Mouse (Mus musculus): ENCODE measurements around the gene Gucd1. TPM values are rescaled to one million over a fixed set of nuclear protein-coding genes. Genes with fewer than 3 reads are reported as not detected.
A peak's percentile ranks its signal among the peaks of the same experiment; 100 is the strongest.
"Not testable (repeated sequence)": the region's sequence is repeated elsewhere in the genome, so short reads cannot be mapped to it uniquely, and the experiment has no call there.

Gucd1 gene
- polyA plus RNA-seq, 3 experiments from 2014 or later, result 14.3 to 18.4 (median 17.1) TPM

GRCm38 (mm10) chr10:75430147-75430537 is 87.6 kb downstream of the Gucd1 start:
- ATAC-seq, result no peak

DNA sequence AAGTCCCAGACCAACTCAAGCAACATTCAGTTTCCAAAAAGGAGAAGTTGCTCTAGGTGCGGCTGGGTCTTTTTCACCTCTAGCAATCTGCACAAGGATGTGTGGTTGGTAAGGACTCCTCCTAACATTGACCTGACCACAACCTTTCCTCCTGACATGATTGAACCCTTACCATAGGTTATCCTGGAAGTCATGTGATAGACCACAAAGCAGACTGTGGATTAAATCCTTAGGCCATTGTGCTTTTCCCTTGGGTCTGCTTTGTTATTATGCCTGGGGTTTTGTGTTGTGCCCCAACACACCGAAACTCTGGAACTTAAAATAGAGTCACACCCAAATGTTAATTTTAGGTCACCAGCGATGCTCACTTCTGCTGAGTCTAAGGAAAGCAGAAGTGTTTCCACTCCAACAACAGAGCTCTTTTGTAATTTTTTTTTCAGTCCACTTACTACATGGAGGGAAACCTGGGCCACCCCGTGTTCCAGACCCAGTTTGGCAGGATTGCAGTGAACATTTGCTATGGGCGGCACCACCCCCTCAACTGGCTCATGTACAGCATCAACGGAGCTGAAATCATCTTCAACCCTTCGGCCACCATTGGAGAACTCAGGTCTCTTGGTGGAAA is 88.1 kb downstream of the Gucd1 start:
- no peak for ATAC-seq

- no peak for ATAC-seq
Observed at GRCm38 (mm10) chr10:75429004-75429380, 88.8 kb downstream of the Gucd1 start.

- no peak for ATAC-seq
Observed at GRCm38 (mm10) chr10:75428049-75429003, 89.4 kb downstream of the Gucd1 start.

- peak; percentile 93 for ATAC-seq
Observed at GRCm38 (mm10) chr10:75424498-75424901, 93.3 kb downstream of the Gucd1 start.

DNA sequence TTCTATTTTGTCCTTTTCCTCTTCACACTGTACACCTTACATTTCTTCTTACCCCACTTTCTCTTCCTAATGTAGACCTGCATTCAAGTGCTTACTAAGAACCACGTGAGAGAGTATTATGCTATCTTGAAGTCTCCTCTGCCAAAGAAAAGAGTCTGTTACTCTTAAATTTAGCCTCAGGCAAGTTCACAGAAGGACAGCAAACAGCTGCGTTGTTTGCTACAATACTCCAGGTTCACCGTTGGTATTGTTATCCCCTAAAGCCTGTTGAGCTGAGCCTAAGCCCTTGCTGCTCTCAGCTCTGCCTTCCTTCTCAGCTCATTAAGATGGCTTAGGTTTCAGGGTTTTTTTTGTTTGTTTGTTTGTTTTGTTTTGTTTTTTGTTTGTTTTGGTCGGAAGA is 99.0 kb downstream of the Gucd1 start:
- ATAC-seq, result no peak

DNA sequence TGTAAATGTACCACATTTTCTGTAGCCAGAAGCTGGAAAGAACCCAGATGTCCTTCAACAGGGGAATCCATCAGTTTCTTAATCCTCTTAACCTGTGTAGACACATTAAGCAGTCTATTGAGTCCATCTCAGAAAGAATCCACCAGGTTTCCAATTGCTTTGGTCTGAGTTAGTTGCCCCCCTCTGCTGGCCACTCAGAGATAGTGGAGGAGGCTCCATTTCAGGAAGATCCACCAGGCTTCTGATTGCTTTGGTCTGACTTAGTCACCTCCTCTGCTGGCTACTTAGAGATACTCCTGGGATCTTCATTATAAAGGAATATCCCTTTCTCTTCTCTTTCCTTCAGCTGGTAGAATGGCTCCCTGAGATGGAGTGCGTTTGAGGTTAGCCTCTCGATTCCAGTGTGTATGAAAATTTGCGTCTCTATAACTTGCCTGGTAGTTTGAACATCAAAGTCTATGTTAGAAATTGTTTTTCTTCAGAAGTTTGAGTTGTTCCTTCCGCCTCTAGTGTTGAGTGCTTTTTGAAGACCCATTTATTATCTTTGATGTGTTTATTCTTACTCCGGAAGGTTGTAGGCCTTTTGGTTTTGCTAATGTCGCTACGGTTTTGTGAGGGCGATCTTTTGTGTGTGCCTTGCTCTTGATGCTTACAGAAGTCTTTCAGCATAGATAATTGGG is 100.3 kb downstream of the Gucd1 start:
- ATAC-seq, result peak; percentile 73

DNA sequence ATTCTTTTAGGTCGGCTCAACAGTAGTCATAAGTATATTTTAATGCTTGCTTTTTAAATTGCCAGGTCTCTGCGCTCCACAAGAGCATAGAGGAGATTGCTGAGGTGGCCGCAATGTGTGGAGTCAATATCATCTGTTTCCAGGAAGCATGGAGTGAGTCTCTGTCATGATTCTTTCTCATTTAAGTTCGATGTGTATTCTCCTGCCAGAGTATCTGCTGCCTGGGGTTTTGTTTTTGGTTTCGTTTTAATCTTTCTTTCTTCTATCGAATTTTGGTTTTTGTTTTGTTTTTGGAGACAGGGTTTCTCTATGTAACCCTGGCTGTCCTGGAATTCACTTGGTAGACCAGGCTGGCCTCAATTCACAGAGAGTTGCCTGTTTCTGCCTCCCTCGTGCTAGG is 102.8 kb downstream of the Gucd1 start:
- ATAC-seq, result peak; percentile 79

- no peak for ATAC-seq
Observed at GRCm38 (mm10) chr10:75412114-75413103, 105.4 kb downstream of the Gucd1 start.

DNA sequence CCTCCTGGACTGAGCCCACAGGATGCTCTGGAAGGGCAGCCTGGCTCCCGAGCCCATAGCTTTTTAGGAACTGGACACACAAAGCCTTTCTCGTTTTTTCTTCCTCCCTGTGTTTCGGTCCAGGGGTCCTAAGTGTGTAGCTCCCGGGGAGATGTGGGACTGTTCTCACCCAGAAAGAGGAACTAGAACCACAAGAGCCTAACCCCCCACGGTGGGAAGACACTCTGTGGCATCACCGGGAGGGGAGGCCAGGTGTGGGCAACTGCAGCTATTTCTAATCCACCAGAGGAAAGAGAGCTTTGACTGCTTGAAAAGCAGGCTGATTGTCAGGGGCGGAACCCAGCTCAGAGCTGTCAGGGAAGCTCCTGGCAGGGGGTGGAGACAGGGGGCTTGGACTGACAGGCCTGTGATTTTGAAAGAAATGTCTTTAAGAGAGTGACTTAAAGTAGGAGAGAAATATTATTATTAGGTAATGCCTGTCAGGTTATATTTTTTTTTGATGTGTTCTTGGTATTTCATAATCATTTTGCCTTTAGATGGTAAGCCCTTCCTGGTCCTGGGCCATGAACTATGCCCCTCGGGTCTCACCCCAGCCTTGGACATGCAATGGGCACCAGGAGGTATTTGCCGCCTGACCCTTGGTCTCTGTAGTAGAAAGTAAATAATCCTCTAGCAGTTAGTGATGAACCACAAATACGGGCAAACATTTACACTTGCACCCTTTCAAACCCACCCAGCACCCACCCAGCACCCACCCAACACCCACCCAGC is 106.2 kb downstream of the Gucd1 start:
- ATAC-seq, result not testable (repeated sequence)

DNA sequence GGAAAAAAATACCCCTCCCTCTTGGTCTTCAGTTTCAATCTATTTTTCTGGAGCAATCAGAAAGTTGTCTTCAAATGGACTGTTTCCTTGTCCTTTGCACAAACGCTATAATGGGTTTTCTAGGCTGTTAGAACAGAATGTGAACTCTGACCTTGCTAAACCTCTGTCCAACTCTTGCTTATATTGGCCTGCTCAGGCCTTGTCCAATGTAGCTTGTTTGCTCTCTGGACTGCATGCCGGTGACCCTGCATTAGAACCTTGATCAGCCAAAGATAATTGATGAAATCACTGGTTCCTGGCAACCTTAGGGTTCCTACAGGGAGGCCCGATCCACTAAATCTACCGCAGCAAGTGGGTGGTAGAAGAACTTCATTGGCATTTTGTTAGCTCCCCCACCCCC is 110.0 kb downstream of the Gucd1 start:
- no peak for ATAC-seq

- no peak for ATAC-seq
Observed at GRCm38 (mm10) chr10:75406755-75407154, 111.0 kb downstream of the Gucd1 start.

GRCm38 (mm10) chr10:75405916-75406315 is 111.9 kb downstream of the Gucd1 start:
- peak; percentile 73 for ATAC-seq

- no peak for ATAC-seq
Observed at GRCm38 (mm10) chr10:75400958-75401357, 116.8 kb downstream of the Gucd1 start, which contains the start of gene Upb1. TSS of gene Upb1 (plus strand) at chr10:75401115.

GRCm38 (mm10) chr10:75396966-75397365 is 120.8 kb downstream of the Gucd1 start:
- ATAC-seq, result peak; percentile 50

- no peak for ATAC-seq
Observed at GRCm38 (mm10) chr10:75394796-75395195, 123.0 kb downstream of the Gucd1 start.

GRCm38 (mm10) chr10:75390832-75391231 is 126.9 kb downstream of the Gucd1 start:
- ATAC-seq, result no peak

DNA sequence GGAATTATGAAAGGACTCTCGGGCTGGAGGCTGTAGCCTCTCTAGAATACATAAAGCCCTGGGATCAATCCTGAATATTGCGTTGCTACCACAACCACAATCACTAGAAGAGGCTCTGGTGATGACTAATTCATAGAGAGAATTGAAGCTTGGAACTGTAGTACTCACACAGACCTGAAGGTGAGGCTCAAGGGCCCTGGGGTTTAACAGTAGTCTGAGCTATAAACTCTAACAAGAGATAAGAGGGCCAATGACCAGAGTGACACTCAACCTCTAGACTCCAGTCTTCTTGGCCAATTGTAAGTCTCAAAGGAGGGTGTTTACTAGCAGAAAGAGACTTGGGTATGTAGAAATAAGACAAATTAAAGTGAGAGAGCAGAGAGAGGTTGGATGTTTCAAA is 127.6 kb downstream of the Gucd1 start:
- ATAC-seq, result peak; percentile 41

DNA sequence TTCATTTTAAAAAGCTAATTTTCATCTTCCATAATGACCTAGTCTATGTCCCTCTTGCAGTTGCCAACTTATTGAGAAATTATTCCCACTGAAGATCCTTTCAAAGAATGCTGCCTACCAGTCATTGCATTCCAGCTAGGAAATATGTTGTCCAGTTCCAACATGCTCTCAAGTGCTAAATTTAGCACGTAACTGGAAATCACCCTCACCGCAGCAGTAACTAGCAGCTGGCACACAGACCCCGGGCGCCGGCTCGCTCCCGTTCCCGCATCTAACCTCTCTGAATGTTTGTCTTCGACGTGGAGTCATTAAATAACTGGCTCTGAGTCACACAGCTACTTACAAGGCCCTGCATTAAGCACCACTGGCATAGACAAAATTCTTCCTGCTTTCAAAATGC is 139.1 kb downstream of the Gucd1 start:
- no peak for ATAC-seq

- not testable (repeated sequence) for ATAC-seq
Observed at GRCm38 (mm10) chr10:75373655-75374351, 144.0 kb downstream of the Gucd1 start.
